Mouse (Mus musculus): Measurements from ENCODE around the gene Bcl2l11. TPM values are rescaled to one million over a fixed set of nuclear protein-coding genes. Genes with fewer than 3 reads are reported as not detected.
"Not testable (repeated sequence)": the region's sequence is repeated elsewhere in the genome, so short reads cannot be mapped to it uniquely, and the experiment has no call there.

Gene Bcl2l11
- polyA plus RNA-seq, 1 experiment = 17.0 TPM

DNA sequence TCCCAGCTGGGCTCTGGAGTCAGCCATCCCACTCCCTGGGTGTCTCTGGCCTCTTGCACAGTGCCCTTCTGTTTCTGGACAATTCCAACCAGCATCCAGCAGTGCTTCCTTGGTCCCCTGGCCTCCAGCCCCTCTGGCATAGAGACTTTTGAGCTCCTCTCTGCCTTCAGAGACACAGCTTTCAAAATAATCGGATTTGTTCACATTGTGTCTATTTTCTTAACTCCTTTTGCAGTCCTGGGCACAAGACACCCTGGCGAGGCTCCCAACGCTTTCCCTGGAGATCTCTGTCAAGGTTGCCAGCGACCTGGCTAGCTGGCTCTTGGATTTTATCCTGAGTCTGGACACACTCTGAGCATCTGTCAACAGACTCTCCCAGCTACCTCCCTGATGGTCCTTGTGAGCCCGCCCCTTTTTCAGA, 51.4 kb downstream of the Bcl2l11 start:
- DNase-seq (ENCODE audit: low read depth) = peak; percentile 38
- TF ChIP-seq POLR2A (IDR thresholded peaks at IDR 0.05; ENCODE audit: borderline replicate concordance, extremely low read depth, insufficient read depth, insufficient read length, poor library complexity, severe bottlenecking) (no peak), CTCF (IDR thresholded peaks at IDR 0.05; ENCODE audit: borderline replicate concordance, extremely low read depth, insufficient read depth, insufficient read length) (no peak)

DNA sequence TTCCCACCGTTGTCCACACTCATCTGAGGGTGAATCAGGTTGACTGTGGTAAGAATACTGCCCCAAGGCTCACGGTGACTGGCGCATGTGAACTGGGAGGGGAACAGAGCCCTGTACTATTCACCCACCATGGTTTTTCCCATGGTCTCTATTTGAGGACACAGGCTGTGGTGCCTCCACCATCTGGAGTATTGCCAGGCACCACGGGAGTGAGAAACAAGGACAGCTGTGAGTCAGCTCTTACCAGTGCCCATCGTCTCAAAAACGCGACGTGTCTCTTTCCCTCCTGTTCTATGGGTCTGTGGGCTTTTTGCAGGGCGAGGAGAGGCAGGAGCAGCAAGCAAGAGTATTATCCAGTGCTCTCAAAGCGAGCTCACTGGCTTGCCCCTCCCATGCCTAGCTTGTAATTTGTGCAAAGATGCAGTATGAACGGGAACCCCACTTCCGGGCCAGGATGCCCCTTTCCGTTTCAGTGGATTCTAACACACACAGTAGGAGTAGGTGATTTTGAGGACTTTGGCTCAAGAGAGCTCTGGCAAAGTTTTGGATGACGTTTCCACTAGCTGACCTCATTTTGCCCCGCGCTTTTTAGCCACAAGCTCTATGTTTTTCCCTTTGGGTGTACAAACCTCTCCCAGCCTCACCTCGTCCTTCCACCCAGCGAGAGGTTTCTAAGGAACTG, 53.4 kb downstream of the Bcl2l11 start:
- TF ChIP-seq POLR2A (IDR thresholded peaks at IDR 0.05; ENCODE audit: borderline replicate concordance, extremely low read depth, insufficient read depth, insufficient read length, poor library complexity, severe bottlenecking) (no peak), CTCF (IDR thresholded peaks at IDR 0.05; ENCODE audit: borderline replicate concordance, extremely low read depth, insufficient read depth, insufficient read length) (no peak)
- peak; percentile 37 for DNase-seq (ENCODE audit: low read depth)

DNA sequence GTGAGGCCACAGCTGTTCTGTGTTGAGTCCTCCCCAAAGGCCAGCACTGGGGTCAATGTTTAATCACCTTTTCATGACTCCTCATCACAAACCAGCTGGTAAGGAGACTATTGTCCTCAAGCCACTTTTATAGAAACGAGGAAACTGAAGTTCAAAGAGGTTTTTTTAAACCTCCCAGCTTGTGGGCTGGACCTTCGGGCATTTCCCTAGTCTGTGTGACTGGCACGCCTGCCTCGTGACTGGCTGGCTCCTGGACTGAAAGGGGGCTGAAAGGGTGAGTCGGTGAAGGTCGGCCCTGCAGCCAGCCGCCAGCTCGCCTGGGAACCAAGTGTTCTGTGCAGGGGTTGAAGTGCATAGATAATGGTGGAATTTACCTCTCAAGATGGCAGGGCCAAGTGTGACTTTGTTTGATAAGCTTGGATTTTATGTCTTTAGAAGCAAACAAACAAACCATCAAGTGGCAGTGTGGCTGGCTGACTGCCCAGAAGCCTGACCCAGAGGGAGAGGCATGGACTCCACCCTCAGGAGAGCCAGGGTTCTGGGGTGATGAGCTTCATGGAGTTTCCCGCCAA, 54.1 kb downstream of the Bcl2l11 start:
- peak; percentile 43 for DNase-seq (ENCODE audit: low read depth)
- no peak for TF ChIP-seq POLR2A (IDR thresholded peaks at IDR 0.05; ENCODE audit: borderline replicate concordance, extremely low read depth, insufficient read depth, insufficient read length, poor library complexity, severe bottlenecking)
- no peak for TF ChIP-seq CTCF (IDR thresholded peaks at IDR 0.05; ENCODE audit: borderline replicate concordance, extremely low read depth, insufficient read depth, insufficient read length)

DNA sequence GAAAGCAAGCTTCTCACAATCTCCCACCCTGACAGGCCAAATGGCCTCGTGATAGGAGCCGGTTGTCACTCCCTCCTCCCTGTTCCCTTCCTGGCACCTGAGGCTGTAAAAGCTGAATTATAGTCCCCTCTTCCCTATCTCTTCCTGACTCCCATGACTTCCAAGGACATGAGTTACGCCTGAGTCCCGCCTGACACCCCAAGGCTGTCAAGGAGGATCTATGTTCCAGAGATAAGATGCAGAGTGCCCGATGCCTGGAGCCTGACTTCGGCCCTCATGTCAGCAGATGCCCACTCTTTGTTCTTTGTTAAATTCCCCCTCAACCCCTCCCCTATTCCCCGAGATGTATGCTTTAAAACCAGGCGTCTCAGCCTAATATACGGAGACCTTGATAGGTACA, 56.3 kb downstream of the Bcl2l11 start:
- DNase-seq (ENCODE audit: low read depth) = not testable (repeated sequence)

DNA sequence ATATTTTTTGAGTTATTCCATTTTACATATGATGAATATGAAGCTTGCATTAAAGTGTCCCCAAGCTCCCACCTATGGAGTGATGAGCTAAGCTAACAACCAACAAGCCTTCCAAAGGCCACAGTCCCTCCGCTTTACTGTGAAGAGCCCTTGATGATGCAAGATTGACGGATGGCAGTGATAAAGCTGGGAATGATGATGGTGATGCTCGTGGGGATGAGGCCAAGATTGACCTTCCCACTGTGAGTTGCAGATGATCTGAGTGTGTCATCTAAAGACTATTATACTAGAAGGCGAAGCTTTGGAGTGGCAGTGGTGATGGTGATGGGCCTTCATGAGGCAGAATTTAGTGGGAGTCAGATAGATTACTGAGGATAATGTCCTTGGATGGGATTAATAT, 56.9 kb downstream of the Bcl2l11 start:
- TF ChIP-seq POLR2A (IDR thresholded peaks at IDR 0.05; ENCODE audit: borderline replicate concordance, extremely low read depth, insufficient read depth, insufficient read length, poor library complexity, severe bottlenecking) (no peak), CTCF (IDR thresholded peaks at IDR 0.05; ENCODE audit: borderline replicate concordance, extremely low read depth, insufficient read depth, insufficient read length) (no peak)
- DNase-seq (ENCODE audit: low read depth) = no peak

DNA sequence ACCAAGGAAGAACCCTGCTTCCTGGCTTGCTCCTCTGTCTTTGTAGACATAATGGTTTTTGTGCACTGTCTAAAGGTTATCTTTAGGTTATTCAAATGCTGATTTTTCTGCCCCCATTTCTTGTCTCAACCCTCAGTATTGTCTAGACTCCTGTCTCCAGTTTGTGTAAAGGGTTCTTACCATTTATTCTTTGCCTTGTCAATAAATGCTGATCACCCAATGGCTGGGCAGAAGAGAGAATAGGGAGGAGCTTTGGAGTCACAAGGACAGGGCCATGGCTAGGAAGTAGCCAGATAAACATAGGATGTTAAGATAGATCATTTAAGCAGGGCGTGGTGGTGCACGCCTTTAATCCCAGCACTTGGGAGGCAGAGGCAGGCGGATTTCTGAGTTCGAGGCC, 57.9 kb downstream of the Bcl2l11 start:
- DNase-seq (ENCODE audit: low read depth) = no peak
- no peak for TF ChIP-seq POLR2A (IDR thresholded peaks at IDR 0.05; ENCODE audit: borderline replicate concordance, extremely low read depth, insufficient read depth, insufficient read length, poor library complexity, severe bottlenecking)
- no peak for TF ChIP-seq CTCF (IDR thresholded peaks at IDR 0.05; ENCODE audit: borderline replicate concordance, extremely low read depth, insufficient read depth, insufficient read length)

DNA sequence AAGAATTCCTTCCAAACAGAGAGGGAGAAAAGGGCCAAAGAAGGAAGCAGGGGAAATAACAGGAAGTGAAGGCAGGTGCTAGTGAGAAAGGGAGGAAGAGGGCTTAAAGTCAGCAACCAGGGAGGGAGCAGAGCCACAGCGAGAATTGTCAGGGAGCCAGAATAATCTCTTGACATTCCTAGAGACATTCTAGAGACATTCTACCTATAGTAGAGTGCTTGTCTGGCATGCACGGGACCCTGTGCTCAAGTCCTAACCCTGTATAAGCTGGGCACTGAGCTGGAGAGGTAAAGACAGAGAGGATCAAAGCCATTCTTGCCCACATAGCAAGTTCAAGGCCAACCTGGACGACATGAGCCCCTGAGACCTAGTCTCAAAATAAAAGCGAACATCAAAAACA, 60.1 kb downstream of the Bcl2l11 start:
- DNase-seq (ENCODE audit: low read depth) = no peak
- no peak for TF ChIP-seq CTCF (IDR thresholded peaks at IDR 0.05; ENCODE audit: borderline replicate concordance, extremely low read depth, insufficient read depth, insufficient read length)
- no peak for TF ChIP-seq POLR2A (IDR thresholded peaks at IDR 0.05; ENCODE audit: borderline replicate concordance, extremely low read depth, insufficient read depth, insufficient read length, poor library complexity, severe bottlenecking)

DNA sequence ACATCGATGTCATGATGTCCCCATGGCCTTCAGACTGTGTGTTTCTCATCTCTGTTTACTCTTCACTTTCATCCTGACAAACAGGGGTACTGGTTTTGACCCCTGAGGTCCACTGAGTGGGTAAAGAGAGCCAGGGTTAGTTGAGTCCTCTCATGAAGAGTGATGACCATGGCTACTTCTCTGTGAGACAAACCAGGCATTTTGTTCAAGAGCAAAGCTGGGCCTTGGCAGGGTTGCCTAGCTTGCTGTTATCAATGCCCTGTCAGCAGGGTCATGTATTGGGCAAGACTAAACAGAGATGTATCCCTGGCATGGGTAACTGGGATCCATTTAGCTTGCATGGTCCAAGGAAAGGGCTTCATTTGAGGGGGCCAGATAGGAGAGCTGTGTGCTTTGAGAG, 61.4 kb downstream of the Bcl2l11 start:
- TF ChIP-seq CTCF (IDR thresholded peaks at IDR 0.05; ENCODE audit: borderline replicate concordance, extremely low read depth, insufficient read depth, insufficient read length) (no peak), POLR2A (IDR thresholded peaks at IDR 0.05; ENCODE audit: borderline replicate concordance, extremely low read depth, insufficient read depth, insufficient read length, poor library complexity, severe bottlenecking) (no peak)
- no peak for DNase-seq (ENCODE audit: low read depth)

DNA sequence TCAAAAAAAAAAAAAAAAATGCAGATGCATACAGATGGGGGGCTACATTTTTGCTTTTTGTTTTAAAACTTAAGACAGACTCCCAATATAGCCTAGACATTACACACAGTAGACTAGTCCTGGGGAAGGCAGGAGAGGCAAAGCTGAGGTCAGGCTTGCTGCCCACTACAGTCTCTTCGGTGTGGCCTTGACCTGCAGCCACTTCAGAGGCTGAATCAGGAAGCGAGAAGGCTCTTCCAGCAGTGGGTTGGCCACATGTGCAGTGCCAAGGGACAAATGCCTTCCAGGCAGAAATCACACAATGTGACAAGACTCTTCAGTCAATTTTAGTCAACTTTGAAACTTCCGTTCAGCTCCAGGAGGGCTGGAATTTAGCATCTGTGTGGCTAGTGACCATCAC, 62.6 kb downstream of the Bcl2l11 start:
- TF ChIP-seq CTCF (IDR thresholded peaks at IDR 0.05; ENCODE audit: borderline replicate concordance, extremely low read depth, insufficient read depth, insufficient read length) = no peak
- no peak for TF ChIP-seq POLR2A (IDR thresholded peaks at IDR 0.05; ENCODE audit: borderline replicate concordance, extremely low read depth, insufficient read depth, insufficient read length, poor library complexity, severe bottlenecking)
- DNase-seq (ENCODE audit: low read depth) = no peak

DNA sequence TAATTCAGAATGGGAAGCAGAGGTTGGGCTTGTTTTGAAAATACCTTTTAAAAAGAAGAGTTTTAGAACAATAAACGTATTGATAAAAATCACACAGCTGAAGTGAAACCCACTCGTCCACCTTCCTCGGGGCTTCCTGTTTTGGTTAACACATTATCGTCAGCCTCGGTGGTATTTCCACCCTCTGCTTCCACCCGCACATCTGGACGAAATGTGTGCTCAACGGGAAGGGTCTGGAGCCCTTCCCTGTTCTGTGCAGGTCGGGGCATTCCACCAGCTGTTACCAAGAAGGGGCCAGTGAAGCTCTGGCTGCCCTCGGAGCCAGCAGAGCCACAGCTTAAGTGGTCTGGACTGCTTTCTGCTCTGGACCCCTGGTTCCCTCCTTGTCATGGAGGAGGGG, 63.9 kb downstream of the Bcl2l11 start:
- TF ChIP-seq POLR2A (IDR thresholded peaks at IDR 0.05; ENCODE audit: borderline replicate concordance, extremely low read depth, insufficient read depth, insufficient read length, poor library complexity, severe bottlenecking) = no peak
- TF ChIP-seq CTCF (IDR thresholded peaks at IDR 0.05; ENCODE audit: borderline replicate concordance, extremely low read depth, insufficient read depth, insufficient read length) = no peak
- DNase-seq (ENCODE audit: low read depth) = no peak

DNA sequence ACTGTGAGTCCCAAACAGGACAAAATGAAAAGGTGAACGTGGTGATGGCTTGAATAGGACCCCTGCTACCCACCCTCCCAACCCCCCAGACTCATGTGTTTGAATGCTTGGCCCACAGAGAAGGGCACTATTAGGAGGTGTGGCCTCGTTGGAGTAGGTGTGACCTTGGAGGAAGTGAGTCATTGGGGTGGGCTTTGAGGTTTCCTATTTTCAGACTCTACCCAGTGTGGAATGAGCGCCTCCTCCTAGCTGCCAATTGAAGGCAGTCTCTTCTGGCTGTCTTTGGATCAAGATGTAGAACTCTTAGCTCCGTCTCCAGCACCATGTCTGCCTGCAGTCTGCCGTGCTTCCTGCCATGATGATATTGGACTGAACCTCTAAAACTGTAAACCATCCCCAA, 64.4 kb downstream of the Bcl2l11 start:
- TF ChIP-seq CTCF (IDR thresholded peaks at IDR 0.05; ENCODE audit: borderline replicate concordance, extremely low read depth, insufficient read depth, insufficient read length) (no peak), POLR2A (IDR thresholded peaks at IDR 0.05; ENCODE audit: borderline replicate concordance, extremely low read depth, insufficient read depth, insufficient read length, poor library complexity, severe bottlenecking) (no peak)

DNA sequence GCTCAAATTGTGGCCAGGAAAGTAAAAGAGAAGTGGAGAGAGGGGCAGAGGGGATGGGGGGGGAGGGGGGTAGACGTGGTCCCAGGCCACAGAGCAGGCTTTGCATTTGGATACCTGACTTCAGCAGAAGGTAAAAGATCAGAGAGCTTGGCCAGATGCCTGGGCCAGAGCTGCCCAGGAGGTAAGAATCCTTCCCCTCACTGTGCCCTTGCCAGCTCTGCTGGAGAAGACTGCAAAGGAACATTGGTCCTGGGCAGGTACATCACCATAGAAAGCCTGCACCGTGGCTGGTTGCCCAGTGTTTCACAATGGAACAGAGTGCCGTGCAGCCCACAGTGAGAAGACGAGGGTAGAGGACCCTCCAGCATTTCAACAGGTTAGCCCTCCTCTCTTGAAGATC, 67.6 kb downstream of the Bcl2l11 start:
- no peak for DNase-seq (ENCODE audit: low read depth)
- TF ChIP-seq POLR2A (IDR thresholded peaks at IDR 0.05; ENCODE audit: borderline replicate concordance, extremely low read depth, insufficient read depth, insufficient read length, poor library complexity, severe bottlenecking) = no peak
- no peak for TF ChIP-seq CTCF (IDR thresholded peaks at IDR 0.05; ENCODE audit: borderline replicate concordance, extremely low read depth, insufficient read depth, insufficient read length)

More for the DNA sequence above, 64.4 kb downstream of the Bcl2l11 start:
- DNase-seq (ENCODE audit: low read depth) = no peak

All from brain, embryonic 14.5 days (tissue).